Mouse (Mus musculus) erythroblast, embryonic 14.5 days (primary cell): ENCODE data around the gene Rbm28.

Source experiments
- GATA1 ChIP-seq: IDR thresholded peaks from 2 replicates; pipeline ENCODE4 v1.6.1; 2012; ENCODE audit warnings: low read length, inconsistent platforms, mixed read lengths
- TAL1 ChIP-seq: IDR thresholded peaks from 3 replicates; pipeline ENCODE4 v1.6.1; 2012; ENCODE audit warnings: low read length, inconsistent platforms, mixed read lengths

GRCm38 (mm10) chr6:29169675-29170062 is 4.9 kb upstream of the Rbm28 start:
- TF ChIP-seq GATA1 = no peak
- TF ChIP-seq TAL1 = no peak
